Mouse (Mus musculus) heart, postnatal 0 days (tissue): ENCODE data around the gene Sema4c.

ENCODE experiments used
- CTCF ChIP-seq: IDR thresholded peaks from 2 replicates; pipeline ENCODE4 v1.5.1; 2016; ENCODE audit warnings: antibody characterized with exemption, control low read depth, low read depth
- EP300 ChIP-seq: IDR thresholded peaks from 2 replicates; pipeline ENCODE4 v1.6.1; 2016; ENCODE audit warnings: antibody characterized with exemption, low read depth

- TF ChIP-seq EP300 = 0 out of 2 replicates have a peak, but pooled peaks have one; percentile 37
- no peak for TF ChIP-seq CTCF
Observed at GRCm38 (mm10) chr1:36539186-36539585, 19.0 kb downstream of the Sema4c start, which contains the start of gene Gm42417.
